Mouse (Mus musculus): Measurements from ENCODE around the gene Irf8. TPM values are rescaled to one million over a fixed set of nuclear protein-coding genes. Genes with fewer than 3 reads are reported as not detected.
"Not testable (repeated sequence)": the region's sequence is repeated elsewhere in the genome, so short reads cannot be mapped to it uniquely, and the experiment has no call there.

Gene Irf8
- total and polyA plus RNA-seq, 3 experiments, result 11.9 to 74.7 (median 41.9) TPM

DNA sequence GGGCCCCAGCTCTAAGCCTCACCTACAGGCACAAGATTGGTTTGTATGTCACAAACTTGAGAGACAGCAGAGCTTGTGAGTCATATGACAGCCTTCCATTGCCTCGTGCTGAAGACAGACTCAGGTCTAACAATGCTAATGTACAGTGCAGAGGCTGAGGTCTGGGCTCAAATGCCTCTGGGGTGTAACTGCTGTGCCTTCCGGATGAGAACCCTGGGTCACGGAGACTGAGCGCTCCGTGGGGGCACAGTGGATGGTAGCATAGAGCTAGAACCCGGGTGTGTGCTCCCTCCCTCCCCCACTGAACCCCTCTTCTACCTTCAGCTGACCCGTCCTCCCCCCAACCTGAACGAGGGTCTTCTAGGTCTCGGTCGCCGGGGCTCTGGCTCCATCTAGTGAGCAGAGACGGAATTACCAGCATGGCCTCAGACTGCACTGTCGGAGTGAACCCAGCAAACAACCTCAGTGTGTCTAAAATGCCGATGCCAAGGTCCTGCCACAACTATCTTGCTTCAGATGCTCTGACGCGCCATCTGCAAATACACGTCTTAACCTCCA is 64.2 kb downstream of the Irf8 start:
- DNase-seq, result peak; percentile 48

DNA sequence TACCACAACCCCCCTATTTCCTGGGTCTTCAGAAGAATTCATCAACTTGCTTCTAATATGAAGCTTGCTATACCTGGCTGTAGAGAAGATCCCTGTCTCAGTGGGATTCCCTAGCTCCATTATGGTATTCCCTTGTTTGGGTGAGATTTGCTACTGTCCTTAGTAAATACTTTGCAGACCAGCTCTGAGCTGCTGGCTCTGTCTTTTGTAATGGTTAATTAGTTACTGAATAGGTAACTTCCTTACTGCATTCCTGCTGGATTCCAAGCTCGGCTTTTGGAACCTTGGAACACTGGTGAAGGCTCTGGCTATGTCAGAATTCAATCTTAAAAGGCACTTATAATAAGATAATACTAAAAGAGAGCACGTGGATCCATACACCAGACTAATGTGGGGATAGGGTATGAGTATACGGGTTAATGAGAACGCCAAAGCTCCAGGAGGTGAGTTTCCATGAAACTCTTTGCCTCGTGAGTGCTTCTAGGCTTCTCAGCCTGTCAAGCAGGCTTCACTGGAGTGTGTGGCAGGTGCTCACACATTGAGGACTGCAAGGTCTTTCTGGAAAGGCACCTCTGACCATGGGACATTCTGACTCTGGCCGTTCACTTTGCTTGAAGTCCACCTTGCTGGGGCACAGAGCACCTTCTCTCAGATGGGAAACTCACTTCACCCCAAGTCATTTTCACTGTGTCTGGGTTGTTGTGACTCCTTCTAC is 67.7 kb downstream of the Irf8 start:
- DNase-seq, result not testable (repeated sequence)

DNA sequence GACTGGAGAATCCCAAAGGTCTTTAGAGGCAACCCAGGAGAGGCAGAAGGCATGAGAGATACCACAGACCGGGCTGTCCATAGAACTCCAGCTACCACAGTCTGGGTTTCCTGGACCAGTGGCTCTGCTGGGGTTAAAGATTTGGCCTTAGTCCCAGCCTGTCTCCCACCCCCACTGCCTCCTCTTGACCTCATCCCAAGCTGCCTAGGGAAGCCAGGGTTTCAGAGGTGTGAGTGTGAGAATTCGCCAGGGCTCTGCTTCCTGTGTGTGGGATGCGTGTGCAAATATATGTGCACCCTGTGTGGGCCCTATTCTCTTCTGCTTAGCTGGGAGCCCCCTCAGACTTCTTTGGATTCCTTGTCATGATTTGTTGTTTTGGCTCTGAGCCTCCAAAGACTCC is 68.6 kb downstream of the Irf8 start:
- DNase-seq, result no peak

Other genes starting within 250 kb of the Irf8 start
- gene Gins2, start 147.1 kb upstream of the Irf8 start, total RNA-seq (2021), result 1 to 10 TPM; 3.8 to 5.7 TPM
- gene Gins2, start 147.1 kb upstream of the Irf8 start, polyA plus RNA-seq (2012; rRNA removed), result 7.8 and 8.7 TPM in 2 replicates
- gene 1190005I06Rik, start 88.7 kb upstream of the Irf8 start, total RNA-seq (2021), result 10 to 100 TPM in 1 of 2 experiments, 1 to 10 TPM in 1; 7.2 to 27.6 TPM
- gene 1190005I06Rik, start 88.7 kb upstream of the Irf8 start, polyA plus RNA-seq (2012; rRNA removed), result 14.9 and 33.6 TPM in 2 replicates
- not detected for gene Gm27021, start 68.3 kb upstream of the Irf8 start, total RNA-seq (2021)
- 3.4 and 10.8 TPM in 2 replicates for gene Gm27021, start 68.3 kb upstream of the Irf8 start, polyA plus RNA-seq (2012; rRNA removed)
- gene Cox4i1, start 68.1 kb upstream of the Irf8 start, total RNA-seq (2021), result 1,000 to 10,000 TPM; 1,249 to 1,840 TPM
- 508 and 556 TPM in 2 replicates for gene Cox4i1, start 68.1 kb upstream of the Irf8 start, polyA plus RNA-seq (2012; rRNA removed)
- gene Emc8, start 67.8 kb upstream of the Irf8 start, total RNA-seq (2021), result 100 to 1,000 TPM in 1 of 2 experiments, 10 to 100 TPM in 1; 73.1 to 136 TPM
- 145 and 176 TPM in 2 replicates for gene Emc8, start 67.8 kb upstream of the Irf8 start, polyA plus RNA-seq (2012; rRNA removed)

Measured in adrenal gland, adult 2 months (tissue).